Mouse (Mus musculus): Measurements from ENCODE around the gene Nmur1. TPM values are rescaled to one million over a fixed set of nuclear protein-coding genes. Genes with fewer than 3 reads are reported as not detected.
A peak's percentile ranks its signal among the peaks of the same experiment; 100 is the strongest.

The Nmur1 gene
- total and polyA plus RNA-seq, 3 experiments = not detected

GRCm38 (mm10) chr1:86416321-86416720 lies 9.7 kb downstream of the Nmur1 start (continued):
- no peak for TF ChIP-seq ZMIZ1 (IDR thresholded peaks at IDR 0.05; ENCODE audit: low read depth, low read length)

GRCm38 (mm10) chr1:86415612-86416184 lies 10.3 kb downstream of the Nmur1 start:
- Histone ChIP-seq H3K4me3 (ENCODE audit: control insufficient read depth in 1 of 2, insufficient read depth in 1 of 2, low read depth in 2 of 2, low read length in 2 of 2) (peak overlapping the region; percentile 5 to 26; a peak in 2 of 4 replicates), H3K9ac (ENCODE audit: control insufficient read depth, low read depth, low read length, poor library complexity, severe bottlenecking) (no peak overlapping the region), H3K9me3 (replicated peaks; ENCODE audit: insufficient read depth, low read length) (no peaks in the 10 kb centered on the region), H3K27ac (ENCODE audit: control insufficient read depth, low read depth, low read length) (peak overlapping the region; percentile 36; the same call in 1 of the 2 replicates), H3K4me1 (ENCODE audit: control insufficient read depth in 1 of 2, insufficient read depth in 2 of 2, low read length in 2 of 2) (peaks cover 5 to 31% of the 10 kb centered on the region in 2 experiments), H3K79me2 (ENCODE audit: control insufficient read depth, insufficient read depth, low read length, poor library complexity) (no peaks in the 10 kb centered on the region), H3K27me3 (ENCODE audit: control insufficient read depth in 1 of 2, insufficient read depth in 2 of 2, low read length in 2 of 2) (no peaks in the 10 kb centered on the region), H3K36me3 (ENCODE audit: control insufficient read depth in 1 of 2, insufficient read depth in 2 of 2, low read length in 2 of 2) (peaks cover 0 to 9% of the 10 kb centered on the region in 2 experiments; a peak in 2 of 4 replicates)
- peak; percentile 73 for DNase-seq (ENCODE audit: low read depth, low spot score)
- no peak for TF ChIP-seq MYB (IDR thresholded peaks at IDR 0.05; ENCODE audit: low read depth, low read length)
- peak; percentile 66 to 70 (median 69) for TF ChIP-seq CTCF (IDR thresholded peaks at IDR 0.05 in 2 of 3, conservative IDR thresholded peaks at IDR 0.05 in 1 of 3; ENCODE audit: control insufficient read depth in 1 of 3, insufficient read depth in 1 of 3, low read depth in 2 of 3, low read length in 3 of 3, poor library complexity in 1 of 3, severe bottlenecking in 1 of 3)
- peak; percentile 25; the same call in 1 of the 2 replicates for TF ChIP-seq SMC3 (IDR thresholded peaks at IDR 0.05; ENCODE audit: low read depth, low read length)
- TF ChIP-seq ETS1 (IDR thresholded peaks at IDR 0.05; ENCODE audit: low read depth, low read length) = 0 out of 2 replicates have a peak, but pooled peaks have one; percentile 21
- TF ChIP-seq HCFC1 (IDR thresholded peaks at IDR 0.05; ENCODE audit: low read depth, low read length) = no peak
- no peak for TF ChIP-seq GABPA (IDR thresholded peaks at IDR 0.05; ENCODE audit: low read depth, low read length)
- TF ChIP-seq MEF2A (IDR thresholded peaks at IDR 0.05; ENCODE audit: extremely low read depth, insufficient replicate concordance, low read depth, low read length, poor library complexity, severe bottlenecking) = no peak
- TF ChIP-seq SIN3A (IDR thresholded peaks at IDR 0.05; ENCODE audit: low read length) = no peak
- TF ChIP-seq MXI1 (IDR thresholded peaks at IDR 0.05; ENCODE audit: low read depth, low read length) = no peak
- TF ChIP-seq NELFE (IDR thresholded peaks at IDR 0.05; ENCODE audit: low read depth, low read length) = 0 out of 2 replicates have a peak, but pooled peaks have one; percentile 24

GRCm38 (mm10) chr1:86415144-86415543 lies 10.9 kb downstream of the Nmur1 start:
- no peaks in the 10 kb centered on the region for H3K9me3 ChIP-seq (replicated peaks; ENCODE audit: insufficient read depth, low read length)
- peak overlapping the region; percentile 36; the same call in 1 of the 2 replicates for H3K27ac ChIP-seq (ENCODE audit: control insufficient read depth, low read depth, low read length)
- H3K36me3 ChIP-seq (ENCODE audit: control insufficient read depth in 1 of 2, insufficient read depth in 2 of 2, low read length in 2 of 2) = peaks cover 0 to 9% of the 10 kb centered on the region in 2 experiments; a peak in 2 of 4 replicates
- H3K4me1 ChIP-seq (ENCODE audit: control insufficient read depth in 1 of 2, insufficient read depth in 2 of 2, low read length in 2 of 2) = peaks cover 5 to 31% of the 10 kb centered on the region in 2 experiments
- no peaks in the 10 kb centered on the region for H3K27me3 ChIP-seq (ENCODE audit: control insufficient read depth in 1 of 2, insufficient read depth in 2 of 2, low read length in 2 of 2)
- H3K4me3 ChIP-seq (ENCODE audit: control insufficient read depth in 1 of 2, insufficient read depth in 1 of 2, low read depth in 2 of 2, low read length in 2 of 2) = peak overlapping the region; percentile 5 to 26; a peak in 2 of 4 replicates
- H3K79me2 ChIP-seq (ENCODE audit: control insufficient read depth, insufficient read depth, low read length, poor library complexity) = no peaks in the 10 kb centered on the region
- H3K9ac ChIP-seq (ENCODE audit: control insufficient read depth, low read depth, low read length, poor library complexity, severe bottlenecking) = peak overlapping the region; percentile 15
- peak; percentile 26 to 65; a peak in 3 of 4 replicates for TF ChIP-seq EP300 (IDR thresholded peaks at IDR 0.05; ENCODE audit: low read depth in 1 of 2, low read length in 2 of 2)
- peak; percentile 40; the same call in 1 of the 2 replicates for TF ChIP-seq GATA1 (IDR thresholded peaks at IDR 0.05; ENCODE audit: low read depth, low read length)
- TF ChIP-seq CTCF (IDR thresholded peaks at IDR 0.05 in 2 of 3, conservative IDR thresholded peaks at IDR 0.05 in 1 of 3; ENCODE audit: control insufficient read depth in 1 of 3, insufficient read depth in 1 of 3, low read depth in 2 of 3, low read length in 3 of 3, poor library complexity in 1 of 3, severe bottlenecking in 1 of 3) = no peak
- DNase-seq (ENCODE audit: low read depth, low spot score) = peak; percentile 65
